Mouse (Mus musculus): ENCODE data around the gene Usp24.
A peak's percentile ranks its signal among the peaks of the same experiment; 100 is the strongest.

Gene Usp24

DNA sequence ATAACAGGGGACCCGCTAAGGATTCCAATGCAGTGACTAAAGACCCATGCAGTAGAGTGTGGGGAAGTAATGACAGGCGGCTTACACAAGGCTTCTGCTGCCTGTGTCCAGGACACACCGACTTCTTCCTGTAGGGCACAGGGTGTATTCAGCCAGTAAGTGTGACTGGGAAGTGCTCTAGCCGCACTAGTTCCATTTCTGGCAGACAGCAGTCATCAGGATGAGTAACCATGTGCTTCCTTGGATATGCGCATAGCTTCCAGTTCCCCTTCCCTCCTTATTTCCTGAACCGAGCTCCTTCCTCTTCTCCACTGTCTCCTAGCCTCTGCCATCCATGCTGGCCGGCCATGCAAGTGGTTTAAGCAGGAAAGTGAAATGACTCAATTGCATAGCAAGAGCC, 113.1 kb downstream of the Usp24 start:
- no peak for DNase-seq (ENCODE audit: low spot score)

DNA sequence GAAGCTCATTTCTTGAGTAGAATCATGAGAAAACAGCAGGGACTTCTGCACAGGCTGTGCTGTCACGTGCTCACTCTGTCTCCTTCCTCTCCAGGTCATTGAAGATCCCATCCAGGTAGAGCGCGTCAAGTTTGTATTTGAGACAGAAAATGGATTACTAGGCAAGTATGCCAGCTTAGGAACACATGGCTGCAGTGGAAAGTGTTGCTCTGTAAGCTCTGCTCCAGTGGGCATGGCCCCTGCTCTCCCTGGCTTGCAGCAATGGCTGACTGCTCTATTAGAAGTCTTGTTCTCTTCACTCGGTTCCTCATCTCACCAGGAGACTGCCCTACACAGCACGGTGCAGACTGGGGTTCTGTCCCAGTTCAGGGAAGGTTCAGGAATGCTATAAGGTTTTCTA, 114.4 kb downstream of the Usp24 start:
- no peak for DNase-seq (ENCODE audit: low spot score)

DNA sequence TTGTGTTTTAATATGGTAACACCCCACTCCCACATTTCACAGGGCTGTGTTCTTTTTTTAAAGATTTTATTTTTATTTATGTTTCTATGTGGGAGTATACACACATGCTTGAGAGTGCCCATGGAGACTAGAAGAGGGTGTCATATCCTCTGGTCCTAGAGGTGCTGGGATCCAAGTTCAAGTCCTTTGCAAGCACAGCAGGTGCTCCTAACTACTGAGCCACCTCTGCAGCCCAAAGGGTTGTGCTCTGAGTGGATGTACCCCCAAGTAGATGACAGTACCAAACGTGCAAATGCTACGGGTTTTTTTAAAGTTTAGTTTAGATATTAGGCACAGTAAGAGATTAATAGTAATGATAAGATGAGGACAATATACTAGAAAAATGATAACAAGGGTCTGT, 119.4 kb downstream of the Usp24 start:
- no peak for DNase-seq (ENCODE audit: low spot score)

DNA sequence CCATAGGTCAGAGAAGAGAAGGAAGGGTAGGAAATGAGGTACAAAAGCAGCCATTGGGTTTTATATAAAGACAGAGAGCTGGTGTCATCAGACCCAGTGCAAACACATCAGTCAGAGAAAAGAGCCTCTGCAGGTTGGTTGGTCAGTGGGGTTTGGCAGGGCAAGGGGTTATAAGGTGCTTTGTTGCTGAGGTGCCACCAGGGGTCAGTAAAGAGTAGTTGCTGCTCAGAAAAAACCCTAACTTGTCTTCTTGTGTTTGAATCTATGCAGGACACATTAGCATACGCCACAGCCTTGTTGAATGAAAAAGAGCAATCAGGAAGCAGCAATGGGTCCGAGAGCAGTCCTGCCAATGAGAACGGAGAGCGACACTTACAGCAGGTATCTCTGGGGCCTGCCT, 120.5 kb downstream of the Usp24 start:
- DNase-seq (ENCODE audit: low spot score) = no peak

DNA sequence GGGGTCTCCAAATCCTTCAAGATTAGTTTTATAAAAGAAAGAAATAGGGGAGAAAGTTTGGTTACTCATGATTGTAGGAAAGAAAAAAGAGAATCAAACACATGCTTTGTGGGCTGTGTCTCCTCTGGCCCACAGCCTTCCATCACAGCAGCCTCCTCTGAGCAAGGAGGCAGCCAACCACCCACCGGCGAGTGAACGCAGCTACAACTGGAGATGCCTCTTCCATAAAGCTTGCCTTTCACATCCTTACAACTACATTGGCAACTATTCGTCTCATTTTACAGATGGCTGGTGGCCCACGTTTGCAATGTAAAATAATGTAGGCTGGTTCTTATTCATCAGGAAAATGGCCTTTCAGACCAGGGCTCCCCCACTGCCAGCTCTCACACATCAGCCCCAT, 121.2 kb downstream of the Usp24 start:
- no peak for DNase-seq (ENCODE audit: low spot score)

DNA sequence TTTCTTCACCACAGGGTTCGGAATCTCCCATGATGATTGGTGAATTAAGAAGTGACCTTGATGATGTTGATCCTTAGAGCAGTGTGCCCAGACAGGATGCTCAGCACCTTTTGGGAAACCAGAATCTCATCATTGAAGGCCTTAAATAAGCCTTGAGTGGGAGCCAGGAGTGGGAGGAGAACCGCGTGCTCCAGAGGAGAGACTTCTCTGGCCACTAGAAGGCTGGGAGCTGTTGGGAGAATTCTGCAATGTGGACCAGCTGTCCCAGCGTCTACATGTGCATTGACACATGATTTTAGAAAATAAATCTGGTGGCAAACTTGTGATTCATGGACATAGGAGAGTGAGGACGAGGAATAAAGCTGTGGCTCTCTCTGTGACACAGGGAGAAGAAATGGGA, 122.8 kb downstream of the Usp24 start:
- DNase-seq (ENCODE audit: low spot score) = no peak

DNA sequence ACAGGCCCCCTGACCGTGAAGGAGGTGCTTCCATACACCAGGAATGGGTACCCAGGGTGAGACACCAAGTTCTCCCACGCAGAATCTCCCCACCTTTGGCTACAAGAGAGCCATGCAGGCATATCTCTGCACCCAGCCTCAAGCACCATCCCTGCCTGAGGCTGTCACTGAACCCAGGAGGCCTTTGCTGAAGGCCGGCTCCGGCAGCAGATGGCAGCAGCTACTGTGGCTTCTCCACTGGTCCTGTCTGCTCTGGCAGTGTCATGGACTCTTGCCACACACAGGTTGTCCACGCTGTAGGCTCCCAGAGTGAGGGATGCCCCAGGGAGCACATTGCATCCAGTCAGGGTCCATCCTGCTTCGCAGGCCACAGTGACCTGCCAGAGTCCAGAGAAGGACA, 127.2 kb downstream of the Usp24 start:
- no peak for DNase-seq (ENCODE audit: low spot score)

DNA sequence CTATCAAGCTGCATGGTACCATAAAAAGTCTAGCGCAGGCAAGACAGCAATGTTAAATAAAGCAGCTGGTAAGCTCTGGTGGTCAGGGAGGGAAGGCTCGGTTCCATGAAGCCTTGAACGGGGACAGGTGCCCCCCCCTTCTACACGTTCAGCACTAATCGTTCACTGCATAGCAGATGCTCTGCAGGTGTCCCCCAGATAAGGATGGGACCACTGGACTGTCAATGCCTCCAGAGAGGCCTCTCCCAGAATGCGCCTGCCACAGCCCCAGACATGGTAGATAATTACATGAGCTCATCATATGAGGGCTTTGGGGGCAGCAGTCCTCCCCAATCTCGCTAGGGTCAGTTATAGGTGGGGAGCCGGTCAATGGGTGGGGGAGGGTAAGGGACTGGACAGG, 133.3 kb downstream of the Usp24 start:
- no peak for DNase-seq (ENCODE audit: low spot score)

DNA sequence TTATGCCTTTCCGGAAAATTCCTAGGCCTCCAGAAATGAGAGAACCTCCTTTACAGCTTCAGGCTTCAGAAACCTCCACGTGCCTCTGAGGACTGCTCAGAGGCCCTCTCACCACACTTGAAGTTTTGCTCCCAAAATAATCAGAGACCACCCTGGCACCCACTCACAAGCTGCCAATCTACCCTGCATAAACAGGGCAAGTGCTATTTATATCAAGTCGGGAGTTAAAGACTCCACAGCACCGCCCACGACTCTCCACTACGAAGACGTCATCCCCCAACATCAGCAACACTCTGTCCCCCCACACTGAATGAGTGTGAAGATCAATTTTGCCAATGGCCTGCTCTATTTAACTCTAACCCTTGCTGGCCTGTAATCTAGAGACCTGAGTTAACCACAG, 136.4 kb downstream of the Usp24 start:
- no peak for DNase-seq (ENCODE audit: low spot score)

DNA sequence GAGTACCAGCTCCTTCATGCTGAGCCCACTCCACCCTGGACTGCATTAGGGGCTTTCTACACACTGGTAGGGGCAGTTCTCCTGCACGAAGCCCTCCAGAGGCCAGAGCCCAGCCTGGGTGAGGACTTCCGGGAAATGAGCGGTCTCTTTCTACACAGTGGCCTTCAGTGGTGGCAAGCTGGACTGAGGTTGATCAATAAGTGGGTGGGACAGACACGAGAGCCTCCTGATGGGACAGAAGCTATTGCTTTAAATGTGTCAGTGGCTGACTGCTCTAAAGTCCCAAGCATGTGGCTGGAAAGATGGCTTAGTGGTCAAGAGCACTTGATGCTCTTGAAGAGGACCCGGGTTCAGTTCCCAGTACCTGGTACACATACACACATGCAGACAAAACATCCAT, 137.1 kb downstream of the Usp24 start:
- no peak for DNase-seq (ENCODE audit: low spot score)

DNA sequence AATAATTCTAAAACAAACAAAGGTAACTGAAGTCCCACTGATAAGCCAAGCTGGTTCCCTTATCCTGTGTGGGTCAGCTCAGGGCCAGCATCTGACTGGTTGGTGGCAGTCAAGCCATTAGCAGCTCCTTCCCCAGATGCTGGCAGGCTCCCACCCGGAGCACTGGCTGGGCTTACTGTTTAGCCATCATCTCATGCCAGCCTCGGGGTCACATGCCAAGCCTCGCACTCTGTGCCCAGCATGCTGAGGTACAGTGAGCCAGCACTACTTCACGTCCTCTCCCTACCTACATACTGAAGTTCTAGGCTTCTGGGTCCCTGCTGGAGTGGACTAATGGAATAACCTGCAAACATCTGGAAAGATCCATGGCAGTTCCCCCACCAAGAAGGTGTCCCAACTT, 137.5 kb downstream of the Usp24 start:
- no peak for DNase-seq (ENCODE audit: low spot score)

DNA sequence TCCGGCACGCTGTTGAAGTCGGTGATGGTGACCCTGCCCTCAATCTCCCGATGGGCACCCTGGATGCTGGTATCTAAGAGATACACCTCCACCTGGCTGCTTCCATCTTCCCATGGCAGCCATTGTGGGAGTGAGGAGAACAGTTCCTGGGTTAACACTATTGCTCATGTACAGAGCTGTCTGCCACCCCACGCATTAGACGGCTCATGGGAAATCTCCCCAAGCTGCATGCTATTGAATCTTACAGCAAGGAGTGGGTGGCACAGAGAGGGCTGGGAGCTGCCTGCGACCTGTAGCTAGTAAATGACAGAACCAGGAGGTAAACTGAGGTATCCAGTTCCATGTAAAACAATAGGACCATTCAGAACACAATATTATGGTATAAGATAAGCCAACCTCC, 138.5 kb downstream of the Usp24 start:
- no peak for DNase-seq (ENCODE audit: low spot score)

DNA sequence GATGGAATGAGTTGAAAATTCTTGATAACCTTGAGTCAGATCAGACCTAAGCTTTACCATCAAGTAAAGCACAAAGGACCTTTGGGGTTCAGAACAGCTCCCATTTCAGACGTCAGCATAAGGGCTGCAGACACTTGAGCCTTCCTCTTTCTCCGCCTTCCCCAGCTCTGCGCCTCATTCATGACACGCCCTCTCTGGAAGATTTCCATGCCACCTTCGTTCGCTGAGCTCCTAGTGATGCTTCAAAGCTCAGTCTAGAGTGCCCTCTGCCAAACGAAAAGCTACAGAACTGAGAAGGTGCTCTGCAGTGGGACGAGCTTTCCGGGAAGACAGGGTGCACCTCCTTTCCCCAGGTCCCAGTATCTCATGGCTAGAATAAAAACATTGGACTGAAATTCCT, 146.0 kb downstream of the Usp24 start:
- no peak for DNase-seq (ENCODE audit: low spot score)

DNA sequence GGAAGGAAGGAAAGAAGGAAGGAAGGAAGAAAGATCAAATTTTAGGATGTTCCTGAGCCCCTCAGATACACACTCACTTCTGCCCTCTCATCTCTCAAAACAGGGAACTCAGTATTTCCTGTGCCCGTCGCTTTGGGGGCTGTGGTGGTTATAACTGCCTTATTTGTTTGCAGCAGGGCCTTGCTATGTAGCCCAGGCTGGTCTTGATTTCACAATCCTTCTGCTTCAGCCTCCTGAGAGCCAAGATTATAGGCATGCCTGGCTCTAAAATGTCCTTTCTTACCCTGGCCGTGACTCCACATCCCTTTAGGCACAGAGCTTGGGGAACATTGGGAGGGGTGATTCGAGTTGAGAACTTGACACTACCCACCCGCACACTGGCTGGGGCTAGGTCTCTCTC, 146.5 kb downstream of the Usp24 start:
- no peak for DNase-seq (ENCODE audit: low spot score)

DNA sequence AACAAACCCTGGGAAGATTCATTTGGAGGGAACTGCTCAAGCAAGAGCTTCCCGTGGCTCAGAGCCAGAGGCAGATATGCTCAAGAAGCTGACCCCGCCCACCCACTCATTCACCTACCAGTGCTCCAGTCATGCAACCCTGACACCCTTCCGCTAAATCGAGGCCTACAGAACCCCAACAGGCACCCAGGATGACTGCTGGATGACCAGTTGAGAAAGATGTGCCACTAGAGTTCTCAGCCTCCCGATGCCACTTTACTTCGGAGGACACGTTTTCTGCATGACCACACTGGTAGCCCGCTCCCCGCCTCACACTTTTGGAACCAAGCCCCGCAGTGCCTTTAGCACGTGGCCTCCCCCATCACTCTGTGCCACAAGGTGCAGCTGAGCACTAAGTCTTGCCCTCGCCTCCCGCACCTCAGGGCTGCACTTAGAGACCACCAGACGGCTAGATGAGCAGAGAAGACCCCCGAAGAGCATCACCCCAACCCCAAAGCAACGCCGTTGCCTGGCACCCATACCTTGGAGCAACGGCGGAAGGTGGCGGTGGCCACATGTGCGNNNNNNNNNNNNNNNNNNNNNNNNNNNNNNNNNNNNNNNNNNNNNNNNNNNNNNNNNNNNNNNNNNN, 147.3 kb downstream of the Usp24 start:
- no peak for DNase-seq (ENCODE audit: low spot score)

DNA sequence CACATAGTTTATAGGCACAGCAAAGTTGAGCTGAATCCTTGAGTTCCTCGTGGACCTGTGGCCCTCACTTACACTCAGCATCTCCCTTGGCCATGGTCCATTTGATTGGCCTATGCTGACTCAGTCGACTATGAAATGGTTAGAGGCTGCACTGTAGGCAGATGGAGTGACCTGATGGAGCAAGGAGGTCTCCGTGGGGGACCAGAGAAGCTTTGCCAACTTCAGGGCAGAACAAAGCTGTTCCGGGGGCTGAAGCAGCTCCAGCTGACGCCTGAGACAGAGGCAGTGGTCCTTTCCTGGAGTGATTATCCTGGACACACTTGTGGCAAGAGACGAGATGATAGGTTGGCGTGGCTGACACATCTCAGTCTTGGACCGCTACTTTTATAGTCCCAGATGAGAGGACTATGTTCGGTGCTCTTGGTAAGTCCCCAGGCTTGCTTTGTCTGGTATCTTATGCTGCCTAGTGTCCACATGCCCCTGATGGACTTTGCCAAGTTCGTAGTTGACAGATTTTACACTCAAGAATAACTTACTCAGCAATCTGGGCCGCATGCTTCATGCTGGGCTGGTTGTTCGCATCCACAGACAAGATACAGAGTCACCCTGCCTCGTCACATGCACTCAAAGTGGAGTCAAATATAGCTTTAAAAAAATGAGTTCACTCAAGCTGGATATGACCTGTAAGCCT, 151.6 kb downstream of the Usp24 start:
- no peak for DNase-seq (ENCODE audit: low spot score)

DNA sequence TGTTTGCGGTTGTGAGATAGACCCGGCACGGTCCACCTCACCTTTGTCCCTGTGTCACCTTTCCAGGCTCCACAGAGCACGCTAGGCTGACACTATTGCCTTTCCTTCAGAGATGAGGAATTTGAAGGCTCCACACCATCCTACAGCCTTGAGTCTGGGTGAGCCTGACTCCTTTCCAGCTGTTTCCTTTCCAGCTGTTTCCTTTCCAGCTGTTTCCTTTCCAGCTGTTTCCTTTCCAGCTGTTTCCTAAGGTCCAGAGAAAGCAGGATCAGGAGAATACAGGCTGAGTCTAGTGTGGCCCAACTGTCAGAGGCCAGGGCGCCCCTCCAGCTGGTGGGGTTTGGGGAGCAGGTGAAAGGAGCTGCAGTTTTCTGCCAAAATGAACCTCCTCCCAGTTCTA, 154.9 kb downstream of the Usp24 start:
- no peak for DNase-seq (ENCODE audit: low spot score)

DNA sequence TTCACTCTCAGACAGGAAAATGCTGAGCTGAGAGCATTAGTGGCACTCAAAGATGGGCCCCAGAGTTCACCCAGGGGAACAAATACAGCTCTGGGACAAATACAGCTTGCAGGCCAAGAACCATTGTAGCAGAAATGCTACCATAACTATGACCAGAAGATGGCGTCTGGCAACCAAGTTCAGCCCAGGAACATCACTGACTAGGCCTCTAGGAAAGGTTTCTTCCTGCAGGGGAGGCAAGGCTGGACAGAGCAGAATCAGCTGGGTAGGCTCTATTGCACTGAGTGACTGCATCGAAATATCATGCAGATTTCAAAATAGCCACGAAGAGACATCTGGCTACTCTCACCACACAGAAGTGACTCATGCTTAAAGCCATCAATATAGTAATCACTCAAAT, 156.3 kb downstream of the Usp24 start:
- peak; percentile 20 for DNase-seq (ENCODE audit: low spot score)

DNA sequence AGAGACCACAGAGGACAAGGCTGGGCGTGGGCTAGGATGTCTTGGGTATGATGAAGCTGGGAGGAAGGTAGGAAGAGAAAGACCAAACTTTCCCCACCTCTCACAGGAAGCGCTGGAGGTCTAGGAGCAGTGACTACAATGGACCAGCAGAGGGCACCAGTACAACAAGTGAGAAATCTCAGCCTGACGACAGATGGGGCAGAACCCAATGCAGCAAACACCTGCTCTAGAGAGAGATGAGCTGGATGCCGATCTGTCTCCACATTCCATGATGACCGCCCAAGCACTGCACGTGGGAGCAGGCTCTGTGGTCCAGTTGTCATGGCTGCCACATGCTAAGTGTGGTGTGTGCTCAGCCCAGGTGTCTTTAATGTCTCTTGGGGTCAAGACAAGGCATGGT, 158.2 kb downstream of the Usp24 start:
- DNase-seq (ENCODE audit: low spot score) = no peak

DNA sequence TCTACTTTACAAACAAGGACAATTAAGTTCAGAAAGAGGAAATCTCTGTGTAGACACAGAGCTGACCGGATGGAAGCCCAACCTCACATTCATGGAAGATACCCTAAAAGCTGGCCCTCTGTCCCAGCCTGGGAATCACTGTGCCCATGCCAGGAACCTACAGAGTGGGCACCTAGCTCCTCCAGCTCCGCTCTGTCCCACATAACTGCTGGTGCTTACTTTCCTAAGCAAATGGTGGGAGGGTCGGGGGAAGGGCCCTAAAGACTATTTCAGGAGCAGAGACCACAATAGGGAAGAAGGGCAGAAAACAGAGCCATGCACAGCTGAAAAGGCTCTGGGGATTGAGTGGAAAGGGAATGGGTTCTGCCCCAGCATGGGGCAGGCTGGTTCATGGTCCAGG, 164.5 kb downstream of the Usp24 start:
- DNase-seq (ENCODE audit: low spot score) = no peak

DNA sequence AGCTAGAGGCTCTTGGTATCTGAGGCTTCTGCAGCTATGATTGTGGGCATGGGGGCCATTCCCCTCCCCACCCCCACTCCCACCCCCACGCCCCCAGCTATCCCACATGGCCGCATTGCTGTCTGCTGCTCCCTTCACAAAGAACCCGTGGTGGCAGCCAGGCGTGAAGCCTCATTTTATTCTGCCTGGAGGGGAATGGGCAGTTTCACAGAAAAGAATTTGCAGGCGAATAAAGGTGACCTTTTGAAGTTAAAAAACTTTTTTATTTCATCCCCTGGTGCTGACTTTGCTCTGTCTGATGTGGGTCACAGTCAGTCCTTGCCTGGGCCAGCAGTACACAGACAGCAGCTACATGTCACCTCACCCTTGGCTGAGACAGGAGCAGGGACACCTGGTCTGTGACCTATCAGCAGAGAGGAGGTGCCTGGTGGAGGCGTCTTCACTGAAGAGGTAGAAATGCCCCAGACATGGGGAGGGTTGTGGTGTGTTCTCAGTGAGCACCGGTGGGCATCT, 167.3 kb downstream of the Usp24 start:
- DNase-seq (ENCODE audit: low spot score) = no peak

DNA sequence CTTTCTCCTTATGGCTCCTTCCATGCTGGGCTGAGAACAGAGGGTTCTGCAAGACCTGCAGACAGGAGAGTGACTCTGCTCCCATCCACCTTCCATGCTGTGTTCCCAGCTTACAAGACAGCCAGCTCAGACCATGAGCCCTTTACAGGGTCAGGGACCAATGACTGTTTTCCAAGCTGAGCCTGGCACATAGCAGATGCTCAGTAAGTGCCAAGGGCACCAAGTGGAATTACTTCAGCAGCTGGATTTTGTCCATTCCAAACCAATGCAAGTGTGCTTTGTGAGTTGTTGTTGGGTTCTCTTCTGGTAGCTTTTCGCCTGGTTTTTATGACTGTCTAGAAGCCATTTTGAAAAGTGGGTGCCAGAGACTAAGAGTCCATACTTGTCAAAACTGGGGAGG, 167.8 kb downstream of the Usp24 start:
- no peak for DNase-seq (ENCODE audit: low spot score)

DNA sequence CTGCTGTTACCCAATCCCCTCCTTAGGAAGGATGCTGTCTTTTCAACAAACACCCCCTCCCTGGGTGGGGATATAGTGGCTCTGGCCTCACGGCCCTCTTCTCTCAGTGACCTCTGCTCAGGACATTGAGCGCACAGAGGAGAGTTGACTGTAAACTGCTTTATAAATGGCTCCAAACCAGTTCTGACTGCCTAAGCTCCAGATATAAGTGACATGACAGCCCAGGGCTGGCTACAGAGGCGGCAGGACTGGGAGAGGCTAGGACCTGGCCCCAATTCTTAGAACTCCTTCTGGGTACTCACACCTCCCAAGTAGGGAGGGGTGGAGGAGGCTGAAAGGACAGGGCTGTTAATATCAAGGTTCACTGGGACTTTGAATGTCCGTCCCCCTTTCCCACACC, 174.6 kb downstream of the Usp24 start:
- no peak for DNase-seq (ENCODE audit: low spot score)

All from ovary, adult 18-20 months (tissue).